Mouse (Mus musculus) forebrain, postnatal 0 days (tissue): ENCODE measurements at regions not wholly inside any gene's neighbourhood (a gene's known extent, or its start where the extent isn't known, plus 50 kb on each side); places are given as distances from the start of the nearest gene placed in this dataset.

Experiments used
- ATAC-seq: fragments of 200-750 bp; cut with Nextera tagmentation; 2 replicates; pipeline ENCODE4 v1.8.0; 2017; ENCODE audit warnings: mild to moderate bottlenecking, moderate library complexity
- DNase-seq: peaks from one replicate; pipeline ENCODE4 v3.0.0-alpha.2; 2015
- H3K27ac ChIP-seq: fragments of 300-500 bp; sonication (generic); 2 replicates; pipeline ENCODE4 v1.5.1; 2014; ENCODE audit warnings: low read depth, mild to moderate bottlenecking, antibody characterized with exemption, low read length, moderate library complexity, mixed read lengths
- H3K27me3 ChIP-seq: fragments of 300-500 bp; sonication (generic); 2 replicates; pipeline ENCODE4 v1.6.1; 2014; ENCODE audit warnings: mild to moderate bottlenecking, low read length, mixed read lengths; ENCODE audit not compliant: insufficient read depth
- H3K36me3 ChIP-seq: fragments of 300-500 bp; sonication (generic); 2 replicates; pipeline ENCODE4 v1.6.1; 2014; ENCODE audit warnings: mild to moderate bottlenecking, moderate library complexity; ENCODE audit not compliant: insufficient read depth
- H3K4me1 ChIP-seq: fragments of 300-500 bp; sonication (generic); 2 replicates; pipeline ENCODE4 v1.6.1; 2014; ENCODE audit warnings: antibody characterized with exemption; ENCODE audit not compliant: insufficient read depth
- H3K4me2 ChIP-seq: fragments of 300-500 bp; sonication (generic); 2 replicates; pipeline ENCODE4 v1.6.1; 2014; ENCODE audit warnings: low read depth, mild to moderate bottlenecking, moderate library complexity
- H3K4me3 ChIP-seq: fragments of 300-500 bp; sonication (generic); 2 replicates; pipeline ENCODE4 v1.5.1; 2014; ENCODE audit warnings: low read depth, low read length, mixed read lengths
- H3K9ac ChIP-seq: fragments of 300-500 bp; sonication (generic); 2 replicates; pipeline ENCODE4 v1.6.1; 2014; ENCODE audit warnings: mild to moderate bottlenecking
- H3K9me3 ChIP-seq: fragments of 300-500 bp; sonication (generic); 2 replicates; pipeline ENCODE4 v1.6.1; 2016; ENCODE audit warnings: low read length
- CTCF ChIP-seq: sonication (generic); IDR thresholded peaks from 2 replicates; pipeline ENCODE4 v1.5.1; 2016; ENCODE audit warnings: antibody characterized with exemption, control low read depth, low read depth
- WGBS: fragments of 180-500 bp; shearing (Covaris S2); extraction: QIAGEN DNeasy Blood & Tissue Kit; methylation state at CpG from one replicate; pipeline ENCODE4 v1.1.7; 2014; 5-methylcytosine and 5-hydroxymethylcytosine counted together

- DNase-seq (no peak), ATAC-seq (no peak)
- H3K27ac ChIP-seq: no peak overlapping the region
- no peaks in the 10 kb centered on the region for H3K4me1 ChIP-seq
- no peak overlapping the region for H3K9ac ChIP-seq
- no peak overlapping the region for H3K4me2 ChIP-seq
- no peak overlapping the region for H3K4me3 ChIP-seq
- H3K9me3 ChIP-seq: no peaks in the 10 kb centered on the region
- H3K36me3 ChIP-seq: no peaks in the 10 kb centered on the region
- H3K27me3 ChIP-seq: no peaks in the 10 kb centered on the region
- TF ChIP-seq CTCF: no peak
- WGBS: 67% methylated on average over 1 of the region's 1 CpGs
Measured at GRCm38 (mm10) chr13:80273976-80274375, 609.2 kb upstream of the Arrdc3 start.

- TF ChIP-seq CTCF: no peak
- Histone ChIP-seq H3K4me1 (no peaks in the 10 kb centered on the region), H3K27ac (no peak overlapping the region), H3K9ac (no peak overlapping the region), H3K27me3 (no peaks in the 10 kb centered on the region), H3K4me3 (no peak overlapping the region), H3K9me3 (no peaks in the 10 kb centered on the region), H3K4me2 (no peak overlapping the region), H3K36me3 (no peaks in the 10 kb centered on the region)
- DNase-seq (no peak), ATAC-seq (no peak)
- WGBS: 38% methylated on average over 2 of the region's 2 CpGs
Measured at GRCm38 (mm10) chr13:80291744-80292515, 591.3 kb upstream of the Arrdc3 start.

- Histone ChIP-seq H3K9ac (no peak overlapping the region), H3K4me1 (no peaks in the 10 kb centered on the region), H3K9me3 (no peaks in the 10 kb centered on the region), H3K27ac (no peak overlapping the region), H3K4me2 (no peak overlapping the region), H3K27me3 (no peaks in the 10 kb centered on the region), H3K4me3 (no peak overlapping the region), H3K36me3 (no peaks in the 10 kb centered on the region)
- DNase-seq: no peak
- WGBS: 11% methylated on average over 1 of the region's 1 CpGs
- no peak for ATAC-seq
- TF ChIP-seq CTCF: no peak
Measured at GRCm38 (mm10) chr13:80295723-80296122, 587.5 kb upstream of the Arrdc3 start.

- WGBS: 49% methylated on average over 5 of the region's 5 CpGs
- H3K4me3 ChIP-seq: no peak overlapping the region
- H3K9me3 ChIP-seq: no peaks in the 10 kb centered on the region
- DNase-seq: peak; percentile 8
- H3K9ac ChIP-seq: no peak overlapping the region
- H3K27ac ChIP-seq: no peak overlapping the region
- no peak overlapping the region for H3K4me2 ChIP-seq
- H3K4me1 ChIP-seq: no peaks in the 10 kb centered on the region
- no peak for TF ChIP-seq CTCF
- H3K27me3 ChIP-seq: no peaks in the 10 kb centered on the region
- no peaks in the 10 kb centered on the region for H3K36me3 ChIP-seq
- ATAC-seq: no peak; the same call in 1 of the 2 replicates
Measured at GRCm38 (mm10) chr13:80334073-80334704, 549.0 kb upstream of the Arrdc3 start.

- no peaks in the 10 kb centered on the region for H3K27me3 ChIP-seq
- H3K27ac ChIP-seq: no peak overlapping the region
- H3K36me3 ChIP-seq: no peaks in the 10 kb centered on the region
- TF ChIP-seq CTCF: no peak
- DNase-seq: peak; percentile 2
- 46% methylated on average over 8 of the region's 8 CpGs for WGBS
- no peak overlapping the region for H3K4me3 ChIP-seq
- no peaks in the 10 kb centered on the region for H3K4me1 ChIP-seq
- H3K4me2 ChIP-seq: no peak overlapping the region
- no peak for ATAC-seq
- no peaks in the 10 kb centered on the region for H3K9me3 ChIP-seq
- no peak overlapping the region for H3K9ac ChIP-seq
Measured at GRCm38 (mm10) chr13:80334865-80335655, 548.1 kb upstream of the Arrdc3 start.

- DNase-seq: peak; percentile 46
- WGBS: 24% methylated on average over 2 of the region's 2 CpGs
- TF ChIP-seq CTCF: no peak
- no peak overlapping the region for H3K4me2 ChIP-seq
- no peaks in the 10 kb centered on the region for H3K4me1 ChIP-seq
- H3K4me3 ChIP-seq: no peak overlapping the region
- ATAC-seq: peak; percentile 90
- H3K27me3 ChIP-seq: no peaks in the 10 kb centered on the region
- H3K27ac ChIP-seq: no peak overlapping the region
- no peaks in the 10 kb centered on the region for H3K36me3 ChIP-seq
- H3K9ac ChIP-seq: no peak overlapping the region
- H3K9me3 ChIP-seq: no peaks in the 10 kb centered on the region
Measured at GRCm38 (mm10) chr13:80346980-80347649, 536.1 kb upstream of the Arrdc3 start.
